ENCODE assay signal across 30 mouse cellular contexts in the genomic region with DNA sequence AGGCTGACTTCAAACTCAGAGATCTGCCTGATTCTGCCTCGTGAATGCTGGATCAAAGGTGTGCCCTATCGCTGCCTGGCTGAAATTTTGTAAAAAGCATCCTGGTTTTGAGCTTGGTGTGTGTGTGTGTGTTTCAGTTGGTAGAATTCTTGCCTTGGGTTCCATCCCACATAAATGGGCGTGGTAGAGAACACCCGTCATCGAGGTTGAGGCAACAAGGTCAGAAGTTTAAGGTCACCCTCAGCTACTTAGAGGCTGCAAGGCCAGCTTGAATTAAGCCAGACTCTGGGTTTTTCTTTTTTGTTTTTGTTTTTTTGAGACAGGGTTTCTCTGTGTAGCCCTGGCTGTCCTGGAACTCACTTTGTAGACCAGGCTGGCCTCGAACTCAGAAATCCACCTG. TPM values are rescaled to one million over a fixed set of nuclear protein-coding genes. Genes with fewer than 3 reads are reported as not detected.
DNase-seq lines count a peak whose midpoint lies in the region; ATAC-seq and TF ChIP-seq lines count a peak whose summit lies in the region.
"Had no signal": no experiment of that assay in that cellular context is flagged by ENCODE, and none has a peak within 500 bp of the region (broad histone marks: within the 10 kb centered on the region; RNA-seq: fewer than 3 reads in every experiment).

No protein-coding gene starts in this region.

- peaks cover 41% of the 10 kb centered on the region for H3K36me3 ChIP-seq in kidney, postnatal 0 days (ENCODE audit: insufficient read depth, low read length)

- ATAC-seq in kidney, postnatal 0 days (replicated peaks; ENCODE audit: low FRiP score, low read depth): no peak
- ATAC-seq: forebrain, embryonic 16.5 days had no signal

- WGBS in kidney, postnatal 0 days: 80% methylated on average over 6 of the region's 6 CpGs

- H3K27me3 ChIP-seq in kidney, postnatal 0 days (ENCODE audit: insufficient read depth, low read length): no peaks in the 10 kb centered on the region
- H3K27me3 ChIP-seq: embryonic facial prominence, embryonic 13.5 days; hindbrain, embryonic 13.5 days; neural tube, embryonic 13.5 days had no signal

- H3K27ac ChIP-seq in kidney, postnatal 0 days: 0 out of 2 replicates have a peak overlapping the region, but pooled peaks have one; percentile 19
- H3K27ac ChIP-seq: forebrain, embryonic 10.5 days; hindbrain, embryonic 13.5 days; neural tube, embryonic 13.5 days had no signal

- no peak overlapping the region for H3K4me2 ChIP-seq in kidney, postnatal 0 days (ENCODE audit: low read length)
- H3K4me2 ChIP-seq: embryonic facial prominence, embryonic 13.5 days; heart, embryonic 11.5 days; hindbrain, embryonic 13.5 days; midbrain, embryonic 11.5 days; neural tube, embryonic 13.5 days had no signal

- DNase-seq in adrenal gland, postnatal 14 days: peak; percentile 34
- DNase-seq in adrenal gland, adult 8-10 months: no peak
- DNase-seq in kidney, postnatal 0 days (ENCODE audit: low spot score): no peak
- DNase-seq in kidney, adult 11 months: no peak
- DNase-seq in ES-CJ7 (ENCODE audit: low read depth, low spot score) (peak; percentile 62), ZHBTc4 (ENCODE audit: low read depth, low spot score) (peak; percentile 71)
- no peak for DNase-seq in embryo, embryonic 10.5 days (ENCODE audit: low spot score)
- DNase-seq: cerebellum, adult 11 months; cerebellum, adult 9-11 months; gastrocnemius, adult 2 months; gastrocnemius, postnatal 36 days; heart, adult 18-20 months; heart, postnatal 36 days; kidney, adult 18-20 months; kidney, postnatal 36 days; lung, postnatal 36 days; right cerebral cortex, postnatal 4 days had no signal

- H3K4me1 ChIP-seq in kidney, postnatal 0 days (replicated peaks; ENCODE audit: insufficient read depth, low read length): peaks cover 10% of the 10 kb centered on the region; the same call in 1 of the 2 replicates

- H3K9ac ChIP-seq in kidney, postnatal 0 days (ENCODE audit: low read depth, low read length): no peak overlapping the region
- H3K9ac ChIP-seq: hindbrain, embryonic 13.5 days; neural tube, embryonic 13.5 days had no signal

- TF ChIP-seq CTCF in kidney, postnatal 0 days (IDR thresholded peaks at IDR 0.05; ENCODE audit: low read depth): no peak

- no peak overlapping the region for H3K4me3 ChIP-seq in kidney, postnatal 0 days (replicated peaks; ENCODE audit: low read depth, low read length)
- H3K4me3 ChIP-seq: embryonic facial prominence, embryonic 13.5 days; forebrain, embryonic 10.5 days; gastrocnemius, adult 2 months; hindbrain, embryonic 13.5 days; neural tube, embryonic 13.5 days had no signal

- H3K9me3 ChIP-seq in kidney, postnatal 0 days (replicated peaks; ENCODE audit: low read length): no peaks in the 10 kb centered on the region
- H3K9me3 ChIP-seq: embryonic facial prominence, embryonic 13.5 days; forebrain, embryonic 10.5 days; hindbrain, embryonic 13.5 days; neural tube, embryonic 13.5 days had no signal

RNA-seq across cellular contexts. Expression of gene Rps11, which starts 5.9 kb away (rescaled TPM):
- 1,189 and 1,386 TPM in 2 replicates for total RNA-seq in adrenal gland, postnatal 14 days (2021)
- 1,000 to 10,000 TPM; 1,085 to 1,250 (median 1,138) TPM for total RNA-seq in adrenal gland, adult 8-10 months (2022)
- polyA plus RNA-seq in kidney, postnatal 0 days (2015; fragmentation: Nextera tagmentation; extraction: Ambion mirVana): 1,486 and 1,553 TPM in 2 replicates

RNA-seq across cellular contexts. Expression of gene Rpl13a, which starts 10.2 kb away (rescaled TPM):
- total RNA-seq in adrenal gland, postnatal 14 days (2021): 1,693 and 2,079 TPM in 2 replicates
- 1,000 to 10,000 TPM; 1,558 to 1,710 (median 1,647) TPM for total RNA-seq in adrenal gland, adult 8-10 months (2022)
- polyA plus RNA-seq in kidney, postnatal 0 days (2015; fragmentation: Nextera tagmentation; extraction: Ambion mirVana): 1,804 and 1,959 TPM in 2 replicates

RNA-seq across cellular contexts. Expression of gene Fcgrt, which starts 14.7 kb away (rescaled TPM):
- 138 and 152 TPM in 2 replicates for total RNA-seq in adrenal gland, postnatal 14 days (2021)
- 100 to 1,000 TPM; 105 to 151 (median 125) TPM for total RNA-seq in adrenal gland, adult 8-10 months (2022)
- 134 and 145 TPM in 2 replicates for polyA plus RNA-seq in kidney, postnatal 0 days (2015; fragmentation: Nextera tagmentation; extraction: Ambion mirVana)

RNA-seq across cellular contexts. Expression of gene Gm45713, which starts 17.7 kb away (rescaled TPM):
- total RNA-seq in adrenal gland, postnatal 14 days (2021): not detected in 2 replicates
- total RNA-seq in adrenal gland, adult 8-10 months (2022): not detected
- 0.83 and 1.3 TPM in 2 replicates for polyA plus RNA-seq in kidney, postnatal 0 days (2015; fragmentation: Nextera tagmentation; extraction: Ambion mirVana)
- total RNA-seq: gastrocnemius, postnatal 36 days; heart, postnatal 36 days; layer of hippocampus, adult 8-10 months; layer of hippocampus, postnatal 25 days; left cerebral cortex, adult 8-10 months; left cerebral cortex, postnatal 36 days; megakaryocyte, adult 5-6 weeks had no signal
- polyA plus RNA-seq: forebrain, embryonic 16.5 days; liver, embryonic 16.5 days had no signal

RNA-seq across cellular contexts. Expression of gene Flt3l, which starts 17.9 kb away (rescaled TPM):
- total RNA-seq in adrenal gland, postnatal 14 days (2021): 13.3 and 25.0 TPM in 2 replicates
- 10 to 100 TPM; 20.4 to 56.7 (median 39.5) TPM for total RNA-seq in adrenal gland, adult 8-10 months (2022)
- 2.2 and 2.4 TPM in 2 replicates for polyA plus RNA-seq in kidney, postnatal 0 days (2015; fragmentation: Nextera tagmentation; extraction: Ambion mirVana)

Comparison
In these comparisons a context has a peak if more than half of its experiments do, and no peak if none do; other contexts are left out.
1. DNase-seq: peak in adrenal gland, postnatal 14 days (single experiment), ES-CJ7 (single experiment) and ZHBTc4 (single experiment); none in adrenal gland, adult 8-10 months (single experiment), kidney, postnatal 0 days (single experiment), kidney, adult 11 months (single experiment) and embryo, embryonic 10.5 days (single experiment).